Mouse (Mus musculus) MEL (cell line): ENCODE measurements at regions not wholly inside any gene's neighbourhood (a gene's known extent, or its start where the extent isn't known, plus 50 kb on each side); places are given as distances from the start of the nearest gene placed in this dataset.

Experiments used
- CHD1 ChIP-seq: IDR thresholded peaks from 2 replicates; pipeline ENCODE4 v1.6.1; 2012; ENCODE audit warnings: low read depth, mild to moderate bottlenecking, inconsistent platforms, low read length, improper control_type of control experiment
- CTCF ChIP-seq, 3 experiments: IDR thresholded peaks in 2 of 3; conservative IDR thresholded peaks in 1 of 3; 2 replicates each; pipeline ENCODE4 v1.5.1; 2011 to 2012; ENCODE audit warnings: low read length in 3 of 3, low read depth in 2 of 3, mild to moderate bottlenecking in 2 of 3, improper control_type of control experiment in 1 of 3, inconsistent platforms in 1 of 3, mixed read lengths in 1 of 3, moderate library complexity in 1 of 3; ENCODE audit not compliant: control insufficient read depth in 1 of 3, insufficient read depth in 1 of 3, poor library complexity in 1 of 3, severe bottlenecking in 1 of 3
- E2F4 ChIP-seq: IDR thresholded peaks from 2 replicates; pipeline ENCODE4 v1.6.1; 2011; ENCODE audit warnings: low read depth, low read length, improper control_type of control experiment, borderline replicate concordance
- EP300 ChIP-seq, 2 experiments: IDR thresholded peaks; 2 replicates each; pipeline ENCODE4 v1.6.1; 2011; ENCODE audit warnings: improper control_type of control experiment in 2 of 2, low read length in 2 of 2, low read depth in 1 of 2, mild to moderate bottlenecking in 1 of 2
- JUND ChIP-seq: IDR thresholded peaks from 2 replicates; pipeline ENCODE4 v1.6.1; 2011; ENCODE audit warnings: low read depth, mild to moderate bottlenecking, improper control_type of control experiment, low read length
- MAX ChIP-seq: IDR thresholded peaks from 2 replicates; pipeline ENCODE4 v1.6.1; 2011; ENCODE audit warnings: low read length, improper control_type of control experiment
- POLR2A ChIP-seq, 2 experiments: IDR thresholded peaks; 2 replicates each; pipeline ENCODE4 v1.6.1; 2011 to 2012; ENCODE audit warnings: low read length in 2 of 2, mild to moderate bottlenecking in 2 of 2, control low read depth in 1 of 2, improper control_type of control experiment in 1 of 2, low read depth in 1 of 2, moderate library complexity in 1 of 2; ENCODE audit not compliant: control insufficient read depth in 1 of 2, insufficient read depth in 1 of 2, poor library complexity in 1 of 2
- POLR2AphosphoS2 ChIP-seq: IDR thresholded peaks from 2 replicates; pipeline ENCODE4 v1.6.1; 2011; ENCODE audit warnings: low read length, improper control_type of control experiment
- UBTF ChIP-seq: IDR thresholded peaks from 2 replicates; pipeline ENCODE4 v1.6.1; 2012; ENCODE audit warnings: low read depth, mild to moderate bottlenecking, inconsistent platforms, low read length, improper control_type of control experiment, moderate library complexity, borderline replicate concordance; ENCODE audit not compliant: insufficient read depth
- USF1 ChIP-seq: IDR thresholded peaks from 2 replicates; pipeline ENCODE4 v1.6.1; 2014; ENCODE audit warnings: low read depth, mild to moderate bottlenecking, inconsistent platforms, low read length, improper control_type of control experiment, moderate library complexity

DNA sequence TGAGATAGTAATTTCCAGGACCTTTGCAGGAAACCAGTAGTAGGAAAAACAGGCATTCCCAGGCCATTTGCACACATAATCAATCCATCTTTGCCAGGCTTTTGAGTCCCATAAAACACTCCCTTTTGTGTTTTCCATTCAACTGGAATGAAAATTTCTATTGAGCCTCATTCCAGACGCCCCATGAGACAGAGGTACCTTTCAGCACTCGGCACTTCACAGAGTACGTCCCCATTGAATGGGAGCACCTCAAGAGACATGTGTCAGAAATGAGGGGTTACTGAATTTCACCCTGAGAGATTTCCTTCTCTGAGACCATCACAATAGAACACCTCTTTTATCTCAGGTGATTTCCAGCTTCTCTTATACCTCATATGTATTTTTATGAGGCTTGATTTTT lies 493.5 kb upstream of the Gm9747 start:
- no peak for TF ChIP-seq CTCF (IDR thresholded peaks at IDR 0.05 in 2 of 3, conservative IDR thresholded peaks at IDR 0.05 in 1 of 3; ENCODE audit: control insufficient read depth in 1 of 3, insufficient read depth in 1 of 3, low read depth in 2 of 3, low read length in 3 of 3, poor library complexity in 1 of 3, severe bottlenecking in 1 of 3)
- TF ChIP-seq CHD1: no peak
- no peak for TF ChIP-seq USF1
- TF ChIP-seq POLR2A (IDR thresholded peaks at IDR 0.05; ENCODE audit: control insufficient read depth in 1 of 2, insufficient read depth in 1 of 2, low read depth in 1 of 2, low read length in 2 of 2, poor library complexity in 1 of 2): no peak
- no peak for TF ChIP-seq MAX
- no peak for TF ChIP-seq POLR2AphosphoS2
- no peak for TF ChIP-seq JUND
- TF ChIP-seq EP300 (IDR thresholded peaks at IDR 0.05; ENCODE audit: low read depth in 1 of 2, low read length in 2 of 2): no peak
- TF ChIP-seq E2F4: no peak
- TF ChIP-seq UBTF: no peak
